Mouse (Mus musculus): ENCODE results near the gene Sh2d6.
"Not testable (repeated sequence)": the region's sequence is repeated elsewhere in the genome, so short reads cannot be mapped to it uniquely, and the experiment has no call there.

Gene Sh2d6

DNA sequence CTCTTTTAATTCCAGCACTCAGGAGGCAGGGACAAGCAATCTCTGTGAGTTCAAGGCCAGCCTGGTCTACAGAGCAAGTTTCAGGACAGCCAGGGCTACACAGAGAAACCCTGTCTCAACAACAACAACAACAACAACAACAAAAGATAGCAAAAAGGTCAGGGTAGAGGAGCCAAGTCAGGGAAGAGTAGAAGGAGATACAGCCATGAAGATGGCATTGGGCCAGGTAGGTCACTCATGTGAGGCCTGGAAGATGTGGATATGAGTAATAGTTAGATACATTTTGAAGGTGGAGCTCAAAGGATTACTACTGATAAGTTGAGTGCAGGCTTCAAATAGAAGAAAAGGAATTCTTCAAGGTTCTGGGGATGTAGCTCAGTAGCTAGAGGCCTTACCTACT lies 18.2 kb downstream of the Sh2d6 start:
- DNase-seq (ENCODE audit: low read depth, low spot score), result no peak

- DNase-seq (ENCODE audit: low read depth, low spot score), result no peak
These were observed 22.6 kb downstream of the Sh2d6 start for GRCm38 (mm10) chr6:72498950-72499349.

GRCm38 (mm10) chr6:72492892-72493291 lies 28.6 kb downstream of the Sh2d6 start:
- no peak for DNase-seq (ENCODE audit: low read depth, low spot score)

DNA sequence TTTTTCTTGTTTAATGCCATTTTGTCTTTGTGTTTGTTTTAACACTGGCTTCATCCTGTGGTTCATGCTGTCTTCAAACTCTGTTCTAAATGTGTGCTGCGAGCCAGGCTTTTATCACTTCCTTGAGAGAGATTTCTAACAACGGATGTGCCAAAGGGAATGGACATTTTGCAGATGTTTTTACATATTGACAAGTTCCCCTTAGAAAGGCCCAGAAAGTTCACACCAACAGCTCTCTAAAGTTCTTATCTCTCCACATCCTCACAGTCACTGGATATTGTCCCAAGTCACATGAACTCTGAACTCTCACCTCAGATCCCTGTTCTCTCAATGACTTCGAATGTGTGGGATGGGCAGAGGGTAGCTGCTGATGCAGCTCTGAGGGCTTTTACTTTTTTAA lies 30.4 kb downstream of the Sh2d6 start:
- DNase-seq (ENCODE audit: low read depth, low spot score), result no peak

- DNase-seq (ENCODE audit: low read depth, low spot score), result no peak
These were observed 32.0 kb downstream of the Sh2d6 start for GRCm38 (mm10) chr6:72489534-72489933.

DNA sequence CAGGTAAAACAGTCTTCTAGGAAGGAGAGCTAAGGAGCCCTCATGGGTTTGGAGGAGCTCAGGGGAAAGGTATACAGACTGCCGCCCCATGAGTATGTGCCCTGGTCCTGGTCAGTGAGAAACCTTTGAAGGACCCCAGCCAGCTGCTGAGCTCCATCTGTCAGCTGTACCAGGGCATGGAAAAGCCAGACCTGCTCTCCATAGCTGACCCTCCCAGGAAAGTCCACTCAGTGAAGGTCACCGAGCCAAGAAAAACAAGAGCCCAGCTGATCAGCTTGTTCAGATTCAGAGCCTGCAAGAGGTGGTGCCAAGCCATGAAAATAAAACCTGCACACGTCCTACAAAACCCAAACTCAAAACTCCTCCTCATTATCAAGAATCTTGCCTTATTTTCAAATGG lies 32.7 kb downstream of the Sh2d6 start:
- DNase-seq (ENCODE audit: low read depth, low spot score), result no peak

DNA sequence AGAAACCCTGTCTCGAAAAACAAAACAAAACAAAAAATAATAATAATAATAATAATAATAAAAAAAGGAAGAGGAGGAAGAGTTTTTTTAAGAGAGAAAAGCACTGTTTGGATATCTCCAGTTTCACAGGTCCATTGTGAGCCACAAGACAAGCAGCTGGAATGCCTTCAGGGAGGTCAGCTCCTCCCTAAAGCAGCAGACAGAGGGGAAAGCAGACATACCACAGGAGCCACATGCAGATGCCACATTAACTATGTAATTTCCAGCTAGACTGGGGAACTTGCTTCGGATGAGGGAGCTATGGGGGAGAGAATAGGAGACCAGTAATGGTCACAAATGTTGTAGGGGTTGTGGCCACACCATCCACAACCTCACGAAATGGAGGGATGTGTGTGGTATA lies 34.2 kb downstream of the Sh2d6 start:
- no peak for DNase-seq (ENCODE audit: low read depth, low spot score)

GRCm38 (mm10) chr6:72486307-72486706 lies 35.2 kb downstream of the Sh2d6 start:
- no peak for DNase-seq (ENCODE audit: low read depth, low spot score)

DNA sequence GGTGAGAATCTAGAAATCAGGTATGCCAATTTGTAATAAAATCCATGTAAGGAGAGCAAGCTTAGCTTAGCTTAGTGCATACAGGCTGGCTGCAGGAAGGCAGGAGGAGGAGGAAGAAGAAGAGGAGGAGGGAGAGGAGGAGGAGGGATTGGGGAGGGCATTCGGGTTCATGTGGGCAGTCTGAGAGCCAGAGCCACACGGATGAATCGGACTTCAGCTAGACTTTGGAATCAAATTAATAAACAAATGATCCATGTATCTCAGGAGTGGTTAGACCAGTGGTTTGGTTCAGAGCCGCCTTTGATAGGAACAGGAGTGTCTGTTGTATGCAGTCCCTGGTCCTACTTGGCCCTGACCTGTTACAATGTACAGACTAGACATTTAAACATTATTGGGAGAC lies 36.6 kb downstream of the Sh2d6 start:
- no peak for DNase-seq (ENCODE audit: low read depth, low spot score)

DNA sequence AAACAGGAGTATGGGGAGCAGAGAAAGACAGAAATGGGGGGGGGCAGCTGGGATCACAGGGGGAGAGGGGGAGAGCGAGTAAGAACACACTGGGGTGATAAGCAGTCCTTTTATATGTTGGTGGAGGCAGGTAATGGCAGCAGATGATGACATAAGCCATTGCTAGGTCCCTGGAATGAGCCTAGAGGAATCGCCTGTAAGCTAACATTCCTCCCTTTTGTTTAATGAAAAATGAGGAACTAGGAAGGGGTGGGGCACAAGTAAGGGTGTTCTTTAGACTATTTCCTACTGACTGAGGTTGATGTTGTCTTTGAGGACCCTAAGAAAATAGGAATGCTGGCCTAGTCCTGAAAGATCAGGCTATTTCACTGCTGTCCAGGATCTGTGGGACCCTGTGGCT lies 39.4 kb downstream of the Sh2d6 start:
- no peak for DNase-seq (ENCODE audit: low read depth, low spot score)

DNA sequence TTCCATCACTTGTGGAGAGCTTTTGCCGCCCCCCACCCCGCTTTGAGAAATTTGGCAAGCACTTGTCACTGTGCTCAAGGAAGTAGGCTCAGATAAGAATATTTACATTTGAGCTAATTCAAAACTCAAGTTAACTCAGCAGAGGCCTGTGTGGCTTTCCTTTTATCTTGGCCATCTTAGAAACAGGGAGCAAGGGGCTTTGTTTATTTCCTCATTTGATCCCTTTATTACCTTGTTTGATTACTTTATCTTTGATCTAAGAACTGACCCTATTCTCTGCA lies 41.1 kb downstream of the Sh2d6 start:
- no peak for DNase-seq (ENCODE audit: low read depth, low spot score)

GRCm38 (mm10) chr6:72479645-72480421 lies 41.7 kb downstream of the Sh2d6 start:
- no peak for DNase-seq (ENCODE audit: low read depth, low spot score)

DNA sequence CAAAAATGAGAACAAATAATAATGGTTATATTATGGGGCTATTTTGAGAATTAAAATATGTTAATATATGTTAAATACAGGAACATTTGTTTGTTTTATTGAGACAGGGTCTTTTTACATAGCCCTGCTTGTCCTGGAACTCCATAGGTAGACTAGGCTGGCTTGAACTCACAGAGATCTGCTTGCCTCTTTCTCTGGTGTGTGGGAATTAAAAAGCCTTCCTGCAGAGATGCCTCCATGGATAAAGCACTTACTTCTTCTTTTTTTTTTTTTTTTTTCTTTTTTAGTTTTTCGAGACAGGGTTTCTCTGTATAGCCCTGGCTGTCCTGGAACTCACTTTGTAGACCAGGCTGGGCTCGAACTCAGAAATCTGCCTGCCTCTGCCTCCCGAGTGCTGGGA lies 42.8 kb downstream of the Sh2d6 start:
- not testable (repeated sequence) for DNase-seq (ENCODE audit: low read depth, low spot score)

GRCm38 (mm10) chr6:72477621-72478020 lies 43.9 kb downstream of the Sh2d6 start:
- DNase-seq (ENCODE audit: low read depth, low spot score), result no peak

DNA sequence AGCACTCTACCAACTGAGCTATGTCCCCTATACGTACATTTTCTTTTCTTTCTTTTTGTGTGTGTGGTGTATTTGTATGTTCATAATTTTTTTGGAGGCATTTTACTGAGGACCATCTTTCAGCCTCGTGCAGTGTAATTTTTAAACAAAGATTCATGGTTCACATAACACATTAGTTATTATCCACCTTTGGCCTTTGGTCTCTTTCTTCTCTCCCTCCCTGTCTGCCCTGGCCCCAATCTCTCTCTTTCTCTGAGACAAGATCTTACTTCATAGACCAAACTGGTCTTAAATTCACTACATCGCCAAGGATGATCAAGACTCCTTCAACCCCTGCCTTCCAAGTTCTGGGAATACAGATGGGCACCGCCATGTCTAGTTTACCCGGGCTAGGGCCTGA lies 44.7 kb downstream of the Sh2d6 start:
- no peak for DNase-seq (ENCODE audit: low read depth, low spot score)

DNA sequence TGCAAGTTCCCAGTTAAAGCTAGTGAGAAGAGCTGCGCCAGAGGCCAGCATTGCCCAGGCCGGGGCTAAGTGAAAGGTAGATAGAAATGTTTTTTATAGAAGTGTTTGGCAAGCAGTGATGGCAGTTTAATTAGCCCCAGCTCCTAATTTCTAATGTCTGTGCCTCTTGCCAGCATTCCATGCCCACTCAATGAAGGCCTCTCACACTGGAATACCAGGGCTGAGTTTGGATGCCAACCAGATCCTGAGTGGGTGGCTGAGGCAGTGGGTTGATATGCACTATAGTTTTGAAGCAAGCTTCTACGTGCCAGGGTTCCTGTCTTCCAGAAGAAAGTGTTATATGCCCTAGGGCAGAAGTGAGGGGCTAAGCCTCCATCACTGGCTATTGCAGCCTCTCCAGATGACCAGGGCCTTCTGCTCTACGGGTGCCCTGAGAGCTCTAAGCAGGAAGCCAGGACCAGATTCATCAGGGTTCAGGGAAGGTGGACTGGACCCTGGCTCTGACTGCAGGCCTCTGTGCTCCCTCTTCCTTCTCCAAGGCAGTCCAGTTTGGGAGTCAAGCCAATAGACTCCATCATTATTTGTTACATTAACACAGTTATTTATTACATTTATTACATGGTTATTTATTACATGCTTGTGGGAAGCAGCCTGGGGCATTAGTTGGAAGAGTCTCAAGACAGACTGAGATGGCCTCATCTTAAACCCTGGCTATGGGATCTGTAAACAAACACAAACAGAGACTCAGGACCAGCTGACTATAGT lies 46.1 kb downstream of the Sh2d6 start:
- peak; percentile 42 for DNase-seq (ENCODE audit: low read depth, low spot score)

DNA sequence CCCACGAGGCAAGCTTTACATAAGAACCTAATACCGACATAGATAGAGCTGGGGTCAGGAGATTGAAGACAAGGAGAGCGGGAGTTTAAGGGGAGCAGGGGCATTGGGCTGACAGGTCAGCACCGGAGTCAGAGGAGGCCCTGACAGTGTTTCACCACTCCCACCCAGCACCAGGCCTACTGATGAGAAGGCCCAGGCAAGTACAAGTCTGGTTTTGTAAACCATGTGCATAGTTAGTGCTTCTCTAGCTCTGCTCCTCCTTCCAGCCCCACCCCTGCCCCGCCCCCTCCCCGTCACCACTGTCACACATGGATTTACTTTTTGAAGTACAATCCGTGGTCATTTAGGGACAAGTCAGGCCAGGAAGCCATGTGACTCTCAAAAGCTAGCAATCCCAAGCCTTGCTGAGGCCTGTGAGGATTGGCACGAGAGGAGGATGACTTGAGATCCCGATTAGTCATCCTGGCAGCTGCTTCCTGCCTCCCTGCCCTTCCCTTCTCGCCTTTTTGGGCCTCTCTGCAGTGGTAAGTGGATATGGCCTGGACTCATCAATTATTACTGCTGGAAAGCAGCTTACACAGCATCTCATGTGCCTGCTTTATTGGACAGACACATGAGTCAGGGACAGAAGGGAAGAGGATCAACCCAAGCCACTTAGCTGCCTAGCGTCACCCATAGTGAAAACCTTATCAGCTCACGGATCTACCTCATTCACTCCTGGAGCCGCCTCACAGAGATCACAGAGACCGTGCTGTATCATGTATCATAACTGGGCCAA lies 48.1 kb downstream of the Sh2d6 start:
- no peak for DNase-seq (ENCODE audit: low read depth, low spot score)

DNA sequence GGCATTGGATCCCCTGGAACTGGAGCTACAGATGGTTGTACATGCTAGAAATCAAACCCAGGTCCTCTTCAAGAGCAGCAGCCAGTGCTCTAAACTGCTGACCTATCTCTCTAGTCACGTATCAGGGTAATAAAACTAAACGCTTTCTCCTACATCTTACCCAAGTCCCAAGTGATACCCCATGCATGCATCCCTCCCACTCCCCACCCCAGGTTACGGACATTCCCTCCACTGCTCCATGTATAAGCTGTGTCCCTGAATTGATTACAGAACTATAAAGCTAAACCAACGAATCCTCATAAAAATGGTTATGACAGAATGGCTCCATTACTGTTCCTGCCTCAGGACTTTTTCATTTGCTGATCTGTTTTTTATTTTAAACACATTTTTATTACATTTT lies 55.3 kb downstream of the Sh2d6 start:
- DNase-seq (ENCODE audit: low read depth, low spot score), result no peak

DNA sequence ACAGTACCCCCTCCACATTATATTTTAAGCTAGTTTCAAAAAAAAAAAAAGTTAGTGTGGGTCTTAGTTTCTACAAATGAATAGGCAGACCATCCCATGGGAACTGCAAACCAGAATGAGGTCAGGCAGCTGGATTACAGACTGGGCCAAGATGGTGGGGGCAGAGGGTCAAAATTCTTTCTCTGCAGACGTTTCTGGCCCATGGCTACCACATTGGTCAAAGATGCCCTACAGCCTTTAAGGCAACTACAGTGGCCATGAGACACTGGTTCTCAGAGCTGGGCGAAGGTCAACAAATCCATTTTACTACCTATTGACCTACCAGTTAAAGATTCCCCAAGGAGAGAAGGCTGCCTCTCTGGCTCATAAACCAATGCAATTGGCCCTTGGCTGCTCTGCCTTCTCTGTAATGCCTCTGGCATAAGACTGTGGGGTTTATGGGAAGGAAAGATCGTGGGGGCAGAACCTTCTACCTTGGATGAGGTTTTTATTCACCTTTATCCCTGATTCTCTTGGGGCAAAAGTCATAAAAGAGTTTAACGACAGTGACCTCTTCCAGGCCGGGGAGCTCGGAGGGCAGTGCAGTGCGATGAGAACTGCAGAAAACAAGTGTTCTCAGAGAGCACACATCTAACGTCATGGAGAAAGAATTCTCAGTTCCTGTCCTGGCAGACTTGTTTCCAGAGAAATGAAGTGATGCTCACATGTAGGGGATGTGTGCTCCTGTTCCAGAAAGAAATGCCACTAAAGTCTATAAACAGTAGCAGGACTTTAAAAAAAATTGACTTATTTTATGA lies 55.9 kb downstream of the Sh2d6 start:
- no peak for DNase-seq (ENCODE audit: low read depth, low spot score)

Data from telencephalon, adult 2 months (tissue).